Mouse (Mus musculus): ENCODE results near the gene Psmc6. TPM values are rescaled to one million over a fixed set of nuclear protein-coding genes. Genes with fewer than 3 reads are reported as not detected.

Gene Psmc6
- polyA plus RNA-seq, 1 experiment from 2014 or later, result 139 TPM

DNA sequence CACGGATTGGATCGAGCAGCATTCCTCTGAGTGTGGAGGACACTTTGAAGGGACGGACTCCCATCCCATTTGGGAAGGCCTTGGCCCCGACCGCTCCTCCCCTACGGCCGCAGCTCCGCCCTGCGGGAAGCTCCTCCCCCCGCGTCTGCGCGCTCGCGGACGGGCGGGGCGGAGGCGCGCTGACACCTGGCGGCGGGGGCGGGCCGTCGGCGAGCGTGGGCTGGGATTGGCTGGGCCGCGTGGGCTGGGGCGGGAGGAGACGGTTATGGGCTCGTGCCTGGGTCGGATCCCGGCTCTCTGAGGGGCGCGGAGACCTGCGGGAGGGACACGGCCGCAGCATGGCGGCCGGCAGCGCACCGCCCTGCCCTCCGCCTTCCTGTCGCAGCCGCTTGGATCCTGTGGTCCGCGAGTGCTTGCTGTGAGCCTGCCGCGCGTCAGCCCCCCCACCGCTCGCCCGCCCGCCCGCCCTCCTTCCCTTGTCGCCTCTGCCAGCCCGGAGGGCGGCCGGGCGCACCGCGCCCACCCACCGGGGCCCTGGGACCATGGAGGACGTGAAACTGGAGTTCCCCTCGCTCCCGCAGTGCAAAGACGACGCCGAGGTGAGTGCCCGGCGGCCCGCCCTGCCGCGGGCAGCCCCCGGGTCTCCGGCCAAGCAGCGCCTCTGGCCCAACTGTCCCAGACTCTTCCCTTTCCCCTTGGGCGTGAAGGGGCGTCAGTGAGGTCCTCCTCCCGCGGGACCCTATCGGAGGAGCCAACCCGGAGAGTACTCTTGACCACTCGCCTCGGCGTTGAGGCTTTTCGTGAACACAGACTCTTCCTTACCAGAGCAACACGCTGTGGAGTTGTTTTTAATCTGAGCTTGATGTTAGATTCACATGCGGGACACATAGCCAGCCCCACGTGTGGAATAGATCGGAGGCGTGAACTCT is 21.6 kb downstream of the Psmc6 start, which contains the start of gene Styx:
Gene Styx (plus strand): TSS at position 163 of the 929 bp plus-strand sequence.
- WGBS, result 2% methylated on average over 65 of the region's 93 CpGs
- Histone ChIP-seq H3K27me3 (ENCODE audit: control insufficient read depth, insufficient read depth, low read length) (no peaks in the 10 kb centered on the region), H3K4me3 (ENCODE audit: control insufficient read depth in 1 of 2, insufficient read depth in 1 of 2, low read depth in 1 of 2, low read length in 2 of 2) (peak within 1 kb of the TSS; percentile 60 to 79), H3K9me3 (ENCODE audit: control insufficient read depth, low read length) (no peaks in the 10 kb centered on the region), H3K4me2 (ENCODE audit: low read length) (peak within 1 kb of the TSS; percentile 74), H3K4me1 (ENCODE audit: control insufficient read depth in 2 of 2, insufficient read depth in 2 of 2, low read length in 2 of 2) (peaks cover 0 to 13% of the 10 kb centered on the region in 2 experiments; a peak in 2 of 4 replicates), H3K9ac (ENCODE audit: low read length) (peak within 1 kb of the TSS; percentile 84), H3K36me3 (ENCODE audit: control insufficient read depth, insufficient read depth, low read length) (peaks cover 35% of the 10 kb centered on the region), H3K27ac (replicated peaks in 1 of 2; ENCODE audit: control insufficient read depth in 1 of 2, insufficient read depth in 1 of 2, low read depth in 2 of 2, low read length in 2 of 2) (peak within 1 kb of the TSS; percentile 23 to 89)
- ATAC-seq (ENCODE audit: insufficient number of reproducible peaks, insufficient read depth, low FRiP score, low read depth), result peak; percentile 97

DNA sequence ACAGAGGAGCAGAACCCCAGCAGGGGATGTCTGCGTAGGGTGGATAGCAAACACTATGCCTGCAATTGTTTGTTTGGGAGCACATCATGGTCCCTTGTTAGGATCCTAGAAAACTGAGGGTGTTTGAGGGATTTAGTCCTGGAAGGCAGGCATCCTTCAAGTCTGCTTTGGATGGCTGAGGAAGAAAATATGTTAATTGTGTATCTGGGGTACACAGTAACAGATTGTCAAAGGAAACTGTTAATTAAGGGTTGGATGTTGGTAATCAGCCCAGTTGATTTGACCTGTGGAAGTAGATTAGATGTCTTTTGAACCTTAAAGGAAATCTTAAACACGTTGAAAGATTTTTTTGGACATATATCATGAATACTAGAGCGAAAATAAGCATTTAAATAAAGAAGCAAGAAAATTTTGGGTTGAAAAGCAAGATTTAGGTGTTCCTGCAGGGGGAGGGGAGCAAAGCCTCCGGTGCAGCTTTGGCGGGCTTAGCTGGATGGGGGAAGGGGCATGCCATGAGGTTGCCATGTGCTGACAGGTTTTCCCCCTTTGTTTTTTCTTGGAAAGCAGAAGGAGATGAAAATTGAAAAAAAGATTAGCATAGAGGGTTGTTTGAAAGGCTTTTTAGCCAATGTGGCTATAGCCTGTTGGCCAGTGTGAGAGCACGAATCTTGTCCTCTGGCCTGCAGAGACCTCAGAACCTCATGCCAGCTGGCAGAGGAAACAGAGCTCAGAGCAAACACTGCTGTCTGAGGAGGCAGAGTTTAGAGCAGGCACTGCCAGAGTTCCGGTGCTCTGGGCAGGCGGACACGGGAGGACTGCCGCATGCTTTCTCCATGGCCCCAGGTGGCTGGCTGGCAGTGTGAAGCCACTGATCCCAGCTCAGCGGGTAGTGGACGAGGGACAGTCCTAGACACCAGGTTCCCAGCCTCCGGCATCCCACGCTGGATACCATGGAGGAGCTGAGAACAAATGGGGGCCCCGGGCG is 34.9 kb downstream of the Psmc6 start:
- Histone ChIP-seq H3K9ac (ENCODE audit: low read length) (no peak overlapping the region), H3K9me3 (ENCODE audit: control insufficient read depth, low read length) (no peaks in the 10 kb centered on the region), H3K27ac (replicated peaks in 1 of 2; ENCODE audit: control insufficient read depth in 1 of 2, insufficient read depth in 1 of 2, low read depth in 2 of 2, low read length in 2 of 2) (no peak overlapping the region), H3K4me2 (ENCODE audit: low read length) (no peak overlapping the region), H3K4me3 (ENCODE audit: control insufficient read depth in 1 of 2, insufficient read depth in 1 of 2, low read depth in 1 of 2, low read length in 2 of 2) (no peak overlapping the region), H3K4me1 (ENCODE audit: control insufficient read depth in 2 of 2, insufficient read depth in 2 of 2, low read length in 2 of 2) (no peaks in the 10 kb centered on the region), H3K27me3 (ENCODE audit: control insufficient read depth, insufficient read depth, low read length) (no peaks in the 10 kb centered on the region), H3K36me3 (ENCODE audit: control insufficient read depth, insufficient read depth, low read length) (peaks cover 34% of the 10 kb centered on the region)
- WGBS, result 82% methylated on average over 16 of the region's 16 CpGs
- no peak; the same call in 1 of the 2 replicates for ATAC-seq (ENCODE audit: insufficient number of reproducible peaks, insufficient read depth, low FRiP score, low read depth)

DNA sequence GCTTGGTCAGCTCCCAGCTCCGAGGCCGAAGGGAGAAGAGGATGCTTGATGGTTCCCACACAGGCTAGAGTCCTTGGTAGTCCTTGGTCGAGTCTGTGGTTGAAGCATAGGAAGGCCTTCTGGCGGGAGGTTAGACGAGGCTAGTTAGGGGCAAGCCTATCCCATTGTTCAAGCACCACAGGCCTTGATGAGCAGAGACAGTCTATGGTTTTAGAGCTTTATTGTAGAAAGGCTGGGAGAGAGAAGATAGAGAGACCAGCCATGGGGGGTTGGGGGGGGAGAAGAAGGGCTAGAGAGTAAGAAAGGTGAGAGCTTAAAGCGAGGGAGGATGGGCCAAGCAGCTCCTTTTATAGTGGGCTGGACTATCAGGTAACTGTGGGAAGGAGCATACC is 35.6 kb downstream of the Psmc6 start:
- H3K27ac ChIP-seq (replicated peaks in 1 of 2; ENCODE audit: control insufficient read depth in 1 of 2, insufficient read depth in 1 of 2, low read depth in 2 of 2, low read length in 2 of 2), result no peak overlapping the region
- H3K9me3 ChIP-seq (ENCODE audit: control insufficient read depth, low read length), result no peaks in the 10 kb centered on the region
- H3K4me2 ChIP-seq (ENCODE audit: low read length), result no peak overlapping the region
- no peaks in the 10 kb centered on the region for H3K4me1 ChIP-seq (ENCODE audit: control insufficient read depth in 2 of 2, insufficient read depth in 2 of 2, low read length in 2 of 2)
- H3K27me3 ChIP-seq (ENCODE audit: control insufficient read depth, insufficient read depth, low read length), result no peaks in the 10 kb centered on the region
- WGBS, result 90% methylated on average over 6 of the region's 6 CpGs
- H3K36me3 ChIP-seq (ENCODE audit: control insufficient read depth, insufficient read depth, low read length), result peaks cover 41% of the 10 kb centered on the region
- no peak overlapping the region for H3K9ac ChIP-seq (ENCODE audit: low read length)
- no peak for ATAC-seq (ENCODE audit: insufficient number of reproducible peaks, insufficient read depth, low FRiP score, low read depth)
- H3K4me3 ChIP-seq (ENCODE audit: control insufficient read depth in 1 of 2, insufficient read depth in 1 of 2, low read depth in 1 of 2, low read length in 2 of 2), result no peak overlapping the region

GRCm38 (mm10) chr14:45378771-45379170 is 49.2 kb downstream of the Psmc6 start:
- no peak for ATAC-seq (ENCODE audit: insufficient number of reproducible peaks, insufficient read depth, low FRiP score, low read depth)
- Histone ChIP-seq H3K27ac (replicated peaks in 1 of 2; ENCODE audit: control insufficient read depth in 1 of 2, insufficient read depth in 1 of 2, low read depth in 2 of 2, low read length in 2 of 2) (no peak overlapping the region), H3K4me1 (ENCODE audit: control insufficient read depth in 2 of 2, insufficient read depth in 2 of 2, low read length in 2 of 2) (no peaks in the 10 kb centered on the region), H3K9ac (ENCODE audit: low read length) (no peak overlapping the region), H3K4me2 (ENCODE audit: low read length) (no peak overlapping the region), H3K27me3 (ENCODE audit: control insufficient read depth, insufficient read depth, low read length) (no peaks in the 10 kb centered on the region), H3K36me3 (ENCODE audit: control insufficient read depth, insufficient read depth, low read length) (peaks cover 43% of the 10 kb centered on the region), H3K4me3 (ENCODE audit: control insufficient read depth in 1 of 2, insufficient read depth in 1 of 2, low read depth in 1 of 2, low read length in 2 of 2) (no peak overlapping the region), H3K9me3 (ENCODE audit: control insufficient read depth, low read length) (no peaks in the 10 kb centered on the region)
- 90% methylated on average over 3 of the region's 3 CpGs for WGBS

GRCm38 (mm10) chr14:45380756-45381155 is 51.2 kb downstream of the Psmc6 start:
- Histone ChIP-seq H3K9me3 (ENCODE audit: control insufficient read depth, low read length) (no peaks in the 10 kb centered on the region), H3K27ac (replicated peaks in 1 of 2; ENCODE audit: control insufficient read depth in 1 of 2, insufficient read depth in 1 of 2, low read depth in 2 of 2, low read length in 2 of 2) (no peak overlapping the region), H3K9ac (ENCODE audit: low read length) (no peak overlapping the region), H3K4me2 (ENCODE audit: low read length) (no peak overlapping the region), H3K4me1 (ENCODE audit: control insufficient read depth in 2 of 2, insufficient read depth in 2 of 2, low read length in 2 of 2) (no peaks in the 10 kb centered on the region), H3K4me3 (ENCODE audit: control insufficient read depth in 1 of 2, insufficient read depth in 1 of 2, low read depth in 1 of 2, low read length in 2 of 2) (no peak overlapping the region), H3K36me3 (ENCODE audit: control insufficient read depth, insufficient read depth, low read length) (peaks cover 43% of the 10 kb centered on the region), H3K27me3 (ENCODE audit: control insufficient read depth, insufficient read depth, low read length) (no peaks in the 10 kb centered on the region)
- ATAC-seq (ENCODE audit: insufficient number of reproducible peaks, insufficient read depth, low FRiP score, low read depth), result no peak
- WGBS, result 84% methylated on average over 6 of the region's 6 CpGs

GRCm38 (mm10) chr14:45382912-45383311 is 53.3 kb downstream of the Psmc6 start:
- H3K4me1 ChIP-seq (ENCODE audit: control insufficient read depth in 2 of 2, insufficient read depth in 2 of 2, low read length in 2 of 2), result peaks cover 0 to 8% of the 10 kb centered on the region in 2 experiments; a peak in 2 of 4 replicates
- no peak overlapping the region for H3K27ac ChIP-seq (replicated peaks in 1 of 2; ENCODE audit: control insufficient read depth in 1 of 2, insufficient read depth in 1 of 2, low read depth in 2 of 2, low read length in 2 of 2)
- peaks cover 43% of the 10 kb centered on the region for H3K36me3 ChIP-seq (ENCODE audit: control insufficient read depth, insufficient read depth, low read length)

GRCm38 (mm10) chr14:45385596-45385995 is 56.0 kb downstream of the Psmc6 start:
- H3K4me1 ChIP-seq (ENCODE audit: control insufficient read depth in 2 of 2, insufficient read depth in 2 of 2, low read length in 2 of 2), result peaks cover 0 to 9% of the 10 kb centered on the region in 2 experiments; a peak in 2 of 4 replicates
- no peak overlapping the region for H3K4me3 ChIP-seq (ENCODE audit: control insufficient read depth in 1 of 2, insufficient read depth in 1 of 2, low read depth in 1 of 2, low read length in 2 of 2)
- no peak for ATAC-seq (ENCODE audit: insufficient number of reproducible peaks, insufficient read depth, low FRiP score, low read depth)
- no peaks in the 10 kb centered on the region for H3K9me3 ChIP-seq (ENCODE audit: control insufficient read depth, low read length)
- H3K9ac ChIP-seq (ENCODE audit: low read length), result no peak overlapping the region
- 91% methylated on average over 2 of the region's 2 CpGs for WGBS
- no peak overlapping the region for H3K27ac ChIP-seq (replicated peaks in 1 of 2; ENCODE audit: control insufficient read depth in 1 of 2, insufficient read depth in 1 of 2, low read depth in 2 of 2, low read length in 2 of 2)
- H3K27me3 ChIP-seq (ENCODE audit: control insufficient read depth, insufficient read depth, low read length), result no peaks in the 10 kb centered on the region
- peaks cover 21% of the 10 kb centered on the region for H3K36me3 ChIP-seq (ENCODE audit: control insufficient read depth, insufficient read depth, low read length)
- no peak overlapping the region for H3K4me2 ChIP-seq (ENCODE audit: low read length)

More at GRCm38 (mm10) chr14:45382912-45383311, 53.3 kb downstream of the Psmc6 start:
- Histone ChIP-seq H3K4me3 (ENCODE audit: control insufficient read depth in 1 of 2, insufficient read depth in 1 of 2, low read depth in 1 of 2, low read length in 2 of 2) (no peak overlapping the region), H3K4me2 (ENCODE audit: low read length) (no peak overlapping the region), H3K9ac (ENCODE audit: low read length) (no peak overlapping the region), H3K9me3 (ENCODE audit: control insufficient read depth, low read length) (no peaks in the 10 kb centered on the region), H3K27me3 (ENCODE audit: control insufficient read depth, insufficient read depth, low read length) (no peaks in the 10 kb centered on the region)
- ATAC-seq (ENCODE audit: insufficient number of reproducible peaks, insufficient read depth, low FRiP score, low read depth), result no peak
- WGBS, result 82% methylated on average over 4 of the region's 4 CpGs

Measured in heart, embryonic 14.5 days (tissue).